Mouse (Mus musculus): ENCODE data around the gene Hist1h2bg.
A peak's percentile ranks its signal among the peaks of the same experiment; 100 is the strongest.
"Not testable (repeated sequence)": the region's sequence is repeated elsewhere in the genome, so short reads cannot be mapped to it uniquely, and the experiment has no call there.

Hist1h2bg gene

GRCm38 (mm10) chr13:23538249-23538648 lies 32.9 kb upstream of the Hist1h2bg start:
- no peak for DNase-seq (ENCODE audit: low spot score in 2 of 2)

DNA sequence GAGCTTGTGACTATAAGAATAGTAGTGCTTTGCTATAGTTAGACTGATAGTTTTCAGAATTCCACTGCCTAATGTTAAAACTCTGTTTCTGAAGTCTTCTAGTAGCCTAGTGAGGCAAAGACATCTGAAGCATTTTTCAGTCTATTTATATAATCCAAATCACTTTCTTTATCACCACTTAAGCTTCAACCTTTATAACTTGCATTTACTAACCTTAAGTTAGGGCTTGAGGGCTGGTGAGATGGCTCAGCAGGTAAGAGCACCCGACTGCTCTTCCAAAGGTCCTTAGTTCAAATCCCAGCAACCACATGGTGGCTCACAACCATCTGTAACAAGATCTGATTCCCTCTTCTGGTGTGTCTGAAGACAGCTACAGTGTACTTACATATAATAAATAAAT lies 31.4 kb upstream of the Hist1h2bg start:
- not testable (repeated sequence) for DNase-seq (ENCODE audit: low spot score in 2 of 2)

DNA sequence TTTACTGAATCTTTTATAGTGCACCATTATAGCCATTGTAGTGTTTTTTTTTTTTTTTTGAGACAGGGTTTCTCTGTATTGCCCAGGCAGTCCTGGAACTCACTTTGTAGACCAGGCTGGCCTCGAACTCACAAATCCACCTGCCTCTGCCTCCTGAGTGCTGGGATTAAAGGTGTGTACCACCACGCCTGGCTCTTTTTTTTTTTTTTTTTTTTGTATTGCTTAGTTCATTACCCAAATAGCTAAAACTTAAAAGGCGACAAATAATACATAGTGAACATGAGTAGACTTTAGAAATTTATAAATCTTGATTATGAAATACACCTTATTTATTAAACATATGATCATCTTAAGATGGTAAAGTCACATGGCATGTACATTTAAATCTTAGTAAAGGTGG lies 29.7 kb upstream of the Hist1h2bg start:
- DNase-seq (ENCODE audit: low spot score in 2 of 2): no peak

DNA sequence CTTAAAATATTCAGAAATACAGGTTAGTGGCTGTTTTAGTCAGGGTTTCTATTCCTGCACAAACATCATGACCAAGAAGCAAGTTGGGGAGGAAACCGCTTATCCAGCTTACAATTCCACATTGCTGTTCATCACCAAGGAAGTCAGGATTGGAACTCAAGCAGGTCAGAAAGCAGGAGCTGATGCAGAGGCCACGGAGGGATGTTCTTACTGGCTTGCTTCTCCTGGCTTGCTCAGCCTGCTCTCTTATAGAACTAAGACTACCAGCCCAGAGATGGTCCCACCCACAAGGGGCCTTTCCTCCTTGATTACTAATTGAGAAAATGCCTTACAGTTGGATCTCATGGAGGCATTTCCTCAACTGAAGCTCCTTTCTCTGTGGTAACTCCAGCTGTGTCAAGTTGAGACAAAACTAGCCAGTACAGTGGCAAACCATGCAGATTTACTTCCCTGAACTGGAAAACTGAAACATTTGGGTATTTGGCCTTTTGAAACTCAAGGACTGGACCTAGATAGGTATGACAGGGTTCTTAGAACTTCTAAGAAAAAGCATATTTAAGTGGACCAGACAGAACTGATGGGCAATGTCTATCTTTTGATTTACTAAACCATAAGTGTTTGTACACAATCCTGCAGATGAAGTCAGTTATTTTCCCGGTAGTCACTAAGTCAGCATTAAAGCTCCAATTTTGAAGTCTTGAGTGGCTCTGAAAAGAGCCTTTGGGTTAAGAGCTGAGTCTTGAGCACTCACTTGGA lies 28.8 kb upstream of the Hist1h2bg start:
- not testable (repeated sequence) for DNase-seq (ENCODE audit: low spot score in 2 of 2)

DNA sequence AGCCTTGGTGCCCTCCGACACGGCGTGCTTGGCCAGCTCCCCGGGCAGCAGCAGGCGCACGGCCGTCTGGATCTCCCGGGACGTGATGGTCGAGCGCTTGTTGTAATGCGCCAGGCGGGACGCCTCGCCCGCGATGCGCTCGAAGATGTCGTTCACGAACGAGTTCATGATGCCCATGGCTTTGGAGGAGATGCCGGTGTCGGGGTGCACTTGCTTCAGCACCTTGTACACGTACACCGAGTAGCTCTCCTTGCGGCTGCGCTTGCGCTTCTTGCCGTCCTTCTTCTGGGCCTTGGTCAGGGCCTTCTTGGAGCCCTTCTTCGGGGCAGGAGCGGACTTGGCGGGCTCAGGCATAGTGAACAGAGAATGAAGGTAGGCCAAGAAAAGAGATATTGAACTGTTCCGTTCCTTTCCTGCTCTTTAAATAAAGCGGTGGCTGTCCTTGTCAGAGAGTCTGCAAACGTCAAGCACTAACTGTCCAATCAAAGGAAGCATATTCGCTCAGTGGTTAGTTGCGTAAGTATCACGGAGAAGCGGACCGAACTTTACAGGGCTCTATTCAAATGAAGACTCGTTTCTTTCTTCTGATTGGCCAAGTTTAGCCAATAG lies 28.1 kb upstream of the Hist1h2bg start, which contains the start of gene Hist1h2bh:
TSS of gene Hist1h2bh (minus strand) at position 394 of the 609 bp plus-strand sequence.
- peak; percentile 80 to 81 for DNase-seq (ENCODE audit: low spot score in 2 of 2)

- peak; percentile 86 to 88 for DNase-seq (ENCODE audit: low spot score in 2 of 2)
Observed at GRCm38 (mm10) chr13:23543965-23544786, 27.0 kb upstream of the Hist1h2bg start, which contains the start of gene Hist1h3f. TSS of gene Hist1h3f (plus strand) at chr13:23544052.

- not testable (repeated sequence) for DNase-seq (ENCODE audit: low spot score in 2 of 2)
Observed at GRCm38 (mm10) chr13:23544787-23545120, 26.4 kb upstream of the Hist1h2bg start.

- no peak for DNase-seq (ENCODE audit: low spot score in 2 of 2)
Observed at GRCm38 (mm10) chr13:23546694-23547093, 24.5 kb upstream of the Hist1h2bg start.

GRCm38 (mm10) chr13:23550761-23551145 lies 20.4 kb upstream of the Hist1h2bg start:
- DNase-seq (ENCODE audit: low spot score in 2 of 2): no peak

GRCm38 (mm10) chr13:23551146-23551834 lies 19.9 kb upstream of the Hist1h2bg start, which contains the start of gene Hist1h4f:
TSS of gene Hist1h4f (minus strand) at chr13:23551648.
- DNase-seq (ENCODE audit: low spot score in 2 of 2): peak; percentile 66 to 80

- DNase-seq (ENCODE audit: low spot score in 2 of 2): no peak
Observed at GRCm38 (mm10) chr13:23551931-23552914, 19.0 kb upstream of the Hist1h2bg start.

GRCm38 (mm10) chr13:23552962-23553361 lies 18.2 kb upstream of the Hist1h2bg start, which contains the start of gene Hist1h1d:
TSS of gene Hist1h1d (plus strand) at chr13:23553262.
- DNase-seq (ENCODE audit: low spot score in 2 of 2): no peak

GRCm38 (mm10) chr13:23554393-23554792 lies 16.8 kb upstream of the Hist1h2bg start:
- DNase-seq (ENCODE audit: low spot score in 2 of 2): no peak

- DNase-seq (ENCODE audit: low spot score in 2 of 2): peak; percentile 54 to 67
Observed at GRCm38 (mm10) chr13:23554925-23555838, 16.0 kb upstream of the Hist1h2bg start.

- DNase-seq (ENCODE audit: low spot score in 2 of 2): peak; percentile 52 to 61
Observed at GRCm38 (mm10) chr13:23555839-23556416, 15.3 kb upstream of the Hist1h2bg start.

DNA sequence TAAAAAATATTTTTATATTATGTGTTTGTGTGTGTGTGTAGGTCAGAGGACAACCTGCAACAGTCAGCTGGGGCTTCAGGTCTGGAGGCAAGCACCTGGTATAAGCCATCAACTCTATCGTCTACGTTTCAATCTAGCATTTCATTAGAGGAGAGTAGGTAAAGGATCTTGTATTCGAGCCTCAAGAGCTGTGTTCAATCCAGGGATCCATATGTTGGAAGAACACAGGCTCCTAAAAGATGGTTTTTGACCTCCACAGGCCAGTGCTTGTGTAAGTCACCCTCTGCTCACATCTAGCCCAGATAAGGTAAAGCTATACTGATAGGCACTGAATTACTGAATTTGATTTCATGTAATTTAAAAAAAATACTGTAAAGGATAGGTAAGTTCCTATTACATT lies 14.3 kb upstream of the Hist1h2bg start:
- no peak for DNase-seq (ENCODE audit: low spot score in 2 of 2)

DNA sequence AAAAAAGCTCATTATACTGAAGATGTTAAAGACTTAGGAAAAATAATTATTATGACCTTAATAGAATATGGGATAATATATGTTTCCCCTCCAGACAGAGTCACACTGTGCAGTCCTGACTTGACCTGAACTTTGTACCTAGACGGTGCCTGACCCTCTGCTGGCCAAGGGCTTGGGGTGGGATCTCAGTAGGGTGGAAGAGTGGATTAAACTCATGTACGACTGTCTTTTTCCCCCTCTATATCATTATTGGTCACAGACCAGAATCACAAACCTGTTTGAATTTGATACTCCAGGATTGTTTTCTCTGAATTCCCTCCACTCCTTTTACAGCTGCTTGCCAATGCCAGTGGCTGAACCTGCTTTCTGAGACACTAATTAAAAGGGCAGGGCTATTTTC lies 10.5 kb upstream of the Hist1h2bg start:
- not testable (repeated sequence) for DNase-seq (ENCODE audit: low spot score in 2 of 2)

DNA sequence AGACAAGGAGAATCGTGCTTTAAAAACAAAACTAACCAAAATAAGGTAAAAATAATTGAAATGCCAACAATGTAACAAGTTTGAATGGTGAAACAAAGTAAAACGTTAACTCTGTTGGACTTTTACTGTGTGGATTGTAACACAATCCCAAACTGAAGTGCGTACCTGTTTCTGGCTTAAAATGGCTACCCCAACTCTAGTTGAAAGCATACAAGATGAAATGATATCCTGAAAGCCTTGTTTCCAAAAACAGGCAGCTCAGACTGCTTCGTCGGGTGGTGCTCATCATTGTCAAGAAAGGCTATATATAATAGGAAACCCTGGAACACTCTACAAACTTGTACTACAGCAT lies 9.7 kb upstream of the Hist1h2bg start:
- not testable (repeated sequence) for DNase-seq (ENCODE audit: low spot score in 2 of 2)
